Mouse (Mus musculus) CH12.LX (cell line): ENCODE data around the gene Fpgs. TPM values are rescaled to one million over a fixed set of nuclear protein-coding genes. Genes with fewer than 3 reads are reported as not detected.

Experiments
- DNase-seq: peaks from one replicate; pipeline ENCODE4 v3.0.0-alpha.2; 2013; ENCODE audit errors: extremely low read depth
- H3K27ac ChIP-seq: 2 replicates; pipeline ENCODE4 v1.5.1; 2012; ENCODE audit warnings: low read depth, mild to moderate bottlenecking, control low read depth, moderate library complexity; ENCODE audit not compliant: insufficient read depth
- H3K27me3 ChIP-seq: replicated peaks from 2 replicates; pipeline ENCODE3; 2012; ENCODE audit warnings: inconsistent platforms
- H3K36me3 ChIP-seq, 2 experiments: replicated peaks in 1 of 2; 2 replicates each; pipeline versions ENCODE3 to v1.6.1; 2012; ENCODE audit warnings: inconsistent platforms in 1 of 2, low read length in 1 of 2, mild to moderate bottlenecking in 1 of 2, mixed read lengths in 1 of 2, moderate library complexity in 1 of 2; ENCODE audit not compliant: control insufficient read depth in 1 of 2, insufficient read depth in 1 of 2
- H3K4me1 ChIP-seq, 2 experiments: 2 replicates each; pipeline ENCODE4 v1.6.1; 2012; ENCODE audit warnings: inconsistent platforms in 1 of 2, moderate library complexity in 1 of 2; ENCODE audit not compliant: insufficient read depth in 2 of 2, control insufficient read depth in 1 of 2
- H3K4me2 ChIP-seq: 2 replicates; pipeline ENCODE4 v1.6.1; 2012; ENCODE audit warnings: low read depth, mild to moderate bottlenecking, control low read depth; ENCODE audit not compliant: poor library complexity, insufficient read depth, severe bottlenecking
- H3K4me3 ChIP-seq, 3 experiments: fragments of 150-350 bp in 1 of 3; sonication (generic) in 1 of 3; replicated peaks in 1 of 3; 2 replicates each; pipeline versions ENCODE3 to v1.5.1; 2011 to 2012; ENCODE audit warnings: low read depth in 2 of 3, low read length in 2 of 3, mild to moderate bottlenecking in 2 of 3, moderate library complexity in 2 of 3, control low read depth in 1 of 3, improper control_type of control experiment in 1 of 3, inconsistent platforms in 1 of 3, mixed read lengths in 1 of 3; ENCODE audit not compliant: poor library complexity in 1 of 3
- H3K79me2 ChIP-seq: replicated peaks from 2 replicates; pipeline ENCODE4 v1.6.1; 2012; ENCODE audit warnings: mild to moderate bottlenecking, moderate library complexity; ENCODE audit not compliant: control insufficient read depth, poor library complexity, insufficient read depth, severe bottlenecking; ENCODE audit errors: extremely low read depth
- H3K9ac ChIP-seq: 2 replicates; pipeline ENCODE4 v1.6.1; 2012; ENCODE audit warnings: low read depth, mild to moderate bottlenecking, control low read depth, moderate library complexity; ENCODE audit not compliant: insufficient read depth
- H3K9me3 ChIP-seq: replicated peaks from 2 replicates; pipeline ENCODE3; 2012; ENCODE audit warnings: low read length, inconsistent platforms, mixed read lengths
- BHLHE40 ChIP-seq: IDR thresholded peaks from 2 replicates; pipeline ENCODE4 v1.6.1; 2011; ENCODE audit warnings: mild to moderate bottlenecking, low read depth, low read length, improper control_type of control experiment
- CTCF ChIP-seq, 2 experiments: IDR thresholded peaks in 1 of 2; conservative IDR thresholded peaks in 1 of 2; 2 replicates each; pipeline ENCODE4 v1.5.1; 2011 to 2012; ENCODE audit warnings: low read depth in 2 of 2, low read length in 2 of 2, improper control_type of control experiment in 1 of 2, inconsistent platforms in 1 of 2, mild to moderate bottlenecking in 1 of 2, moderate library complexity in 1 of 2
- E2F4 ChIP-seq: IDR thresholded peaks from 2 replicates; pipeline ENCODE4 v1.6.1; 2011; ENCODE audit warnings: low read depth, low read length, improper control_type of control experiment; ENCODE audit not compliant: insufficient replicate concordance
- ELF1 ChIP-seq: IDR thresholded peaks from 2 replicates; pipeline ENCODE4 v1.6.1; 2014; ENCODE audit warnings: low read depth, mild to moderate bottlenecking, inconsistent platforms, low read length, improper control_type of control experiment
- ETS1 ChIP-seq: conservative IDR thresholded peaks from 2 replicates; pipeline ENCODE4 v1.6.1; 2012; ENCODE audit warnings: low read depth, mild to moderate bottlenecking, inconsistent platforms, low read length, improper control_type of control experiment, moderate library complexity
- GABPA ChIP-seq: IDR thresholded peaks from 2 replicates; pipeline ENCODE4 v1.6.1; 2012; ENCODE audit warnings: low read depth, low read length, improper control_type of control experiment, inconsistent platforms; ENCODE audit not compliant: insufficient replicate concordance
- IRF4 ChIP-seq: IDR thresholded peaks from 2 replicates; pipeline ENCODE4 v1.6.1; 2014; ENCODE audit warnings: low read depth, mild to moderate bottlenecking, inconsistent platforms, low read length, improper control_type of control experiment
- JUN ChIP-seq: IDR thresholded peaks from 2 replicates; pipeline ENCODE4 v1.6.1; 2011; ENCODE audit warnings: low read depth, mild to moderate bottlenecking, low read length, improper control_type of control experiment, moderate library complexity; ENCODE audit not compliant: insufficient read depth
- JUND ChIP-seq: conservative IDR thresholded peaks from 2 replicates; pipeline ENCODE4 v1.6.1; 2011; ENCODE audit warnings: low read depth, low read length, improper control_type of control experiment
- MAZ ChIP-seq: IDR thresholded peaks from 2 replicates; pipeline ENCODE4 v1.6.1; 2012; ENCODE audit warnings: low read depth, mild to moderate bottlenecking, inconsistent platforms, low read length, improper control_type of control experiment, moderate library complexity
- MYC ChIP-seq: IDR thresholded peaks from 2 replicates; pipeline ENCODE4 v1.6.1; 2011; ENCODE audit warnings: low read depth, mild to moderate bottlenecking, improper control_type of control experiment, low read length
- NELFE ChIP-seq: IDR thresholded peaks from 2 replicates; pipeline ENCODE4 v1.6.1; 2011; ENCODE audit warnings: low read depth, low read length, improper control_type of control experiment
- NRF1 ChIP-seq: IDR thresholded peaks from 2 replicates; pipeline ENCODE4 v1.6.1; 2014; ENCODE audit warnings: low read depth, mild to moderate bottlenecking, inconsistent platforms, low read length, improper control_type of control experiment, moderate library complexity
- POLR2A ChIP-seq: IDR thresholded peaks from 2 replicates; pipeline ENCODE4 v1.6.1; 2011; ENCODE audit warnings: low read depth, mild to moderate bottlenecking, improper control_type of control experiment, low read length
- RAD21 ChIP-seq: IDR thresholded peaks from 2 replicates; pipeline ENCODE4 v1.6.1; 2011; ENCODE audit warnings: low read depth, mild to moderate bottlenecking, low read length, improper control_type of control experiment, moderate library complexity
- SIN3A ChIP-seq: IDR thresholded peaks from 2 replicates; pipeline ENCODE4 v1.6.1; 2012; ENCODE audit warnings: low read length, improper control_type of control experiment, inconsistent platforms
- TBP ChIP-seq: conservative IDR thresholded peaks from 2 replicates; pipeline ENCODE4 v1.6.1; 2011; ENCODE audit warnings: low read depth, low read length, improper control_type of control experiment
- TCF12 ChIP-seq: IDR thresholded peaks from 2 replicates; pipeline ENCODE4 v1.6.1; 2014; ENCODE audit warnings: low read depth, mild to moderate bottlenecking, inconsistent platforms, low read length, improper control_type of control experiment
- UBTF ChIP-seq: IDR thresholded peaks from 2 replicates; pipeline ENCODE4 v1.6.1; 2012; ENCODE audit warnings: low read depth, mild to moderate bottlenecking, inconsistent platforms, low read length, improper control_type of control experiment, moderate library complexity
- USF1 ChIP-seq: IDR thresholded peaks from 2 replicates; pipeline ENCODE4 v1.6.1; 2014; ENCODE audit warnings: low read depth, mild to moderate bottlenecking, inconsistent platforms, low read length, improper control_type of control experiment
- ZC3H11A ChIP-seq: IDR thresholded peaks from 2 replicates; pipeline ENCODE4 v1.6.1; 2012; ENCODE audit warnings: low read depth, mild to moderate bottlenecking, inconsistent platforms, low read length, improper control_type of control experiment
- ZKSCAN1 ChIP-seq: IDR thresholded peaks from 2 replicates; pipeline ENCODE4 v1.6.1; 2012; ENCODE audit warnings: low read depth, inconsistent platforms, low read length, improper control_type of control experiment, borderline replicate concordance
- dilution Hi-C: fragments of 300-500 bp; cut with MboI; formaldehyde crosslinking; loops from 2 replicates; pipeline ENCODE4 v1.14.3; 2020; ENCODE audit warnings: low sequenced_read_pairs; ENCODE audit not compliant: extremely low pct_unique_long_range_greater_than_20kb, extremely low pct_ligation_motif_present
- in situ Hi-C: fragments of 300-500 bp; cut with MboI; formaldehyde crosslinking; loops from 3 replicates; pipeline ENCODE4 v1.14.3; 2019; ENCODE audit warnings: low sequenced_read_pairs, low pct_ligation_motif_present, low pct_unique_long_range_greater_than_20kb, mixed read lengths
- polyA plus RNA-seq: library from polyadenylated mRNA; unstranded; fragments of >175 nt; gene quantifications from 2 replicates; pipeline ENCODE4 v1.2.1, GENCODE M21; 2012; ENCODE audit warnings: low read depth; ENCODE audit not compliant: insufficient read length
- total RNA-seq, 2 experiments: library from RNA; depleted of rRNA; stranded (reverse); fragments of 300-350 nt in 1 of 2; fragments of >200 nt in 1 of 2; gene quantifications; 2 replicates each; pipeline ENCODE4 v1.2.3; 2012 to 2014

Fpgs gene
- total and polyA plus RNA-seq, 3 experiments: 31.8 to 59.2 (median 41.8) TPM

DNA sequence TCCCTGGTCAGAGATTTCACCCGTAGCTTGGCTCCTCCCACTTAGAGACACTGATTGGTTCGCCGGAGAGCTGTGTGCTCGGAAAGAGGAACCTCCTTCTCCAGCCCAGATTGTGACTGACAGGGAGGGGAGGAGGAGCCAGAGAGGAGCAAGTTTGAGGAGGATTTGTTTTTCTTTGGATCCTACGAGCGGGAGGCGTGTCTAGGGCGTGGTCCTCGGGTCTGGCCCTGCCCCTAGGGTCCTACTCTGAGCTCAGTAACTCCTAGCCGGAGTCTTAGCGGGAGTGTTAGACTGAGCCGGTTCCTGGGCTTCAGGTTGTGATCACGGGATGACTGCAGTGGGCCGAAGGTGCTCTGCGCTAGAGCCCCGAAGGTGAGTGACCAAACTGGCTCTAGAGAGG is 23.5 kb upstream of the Fpgs start:
- TF ChIP-seq ELF1: 0 out of 2 replicates have a peak, but pooled peaks have one; percentile 31
- no peak for TF ChIP-seq CTCF (conservative IDR thresholded peaks at IDR 0.05 in 1 of 2, IDR thresholded peaks at IDR 0.05 in 1 of 2; ENCODE audit: low read depth in 2 of 2, low read length in 2 of 2)
- peak; percentile 33; the same call in 1 of the 2 replicates for TF ChIP-seq POLR2A
- TF ChIP-seq E2F4: no peak
- TF ChIP-seq USF1: no peak
- no peak for TF ChIP-seq TCF12
- TF ChIP-seq ETS1: no peak
- TF ChIP-seq ZC3H11A: no peak
- TF ChIP-seq GABPA: no peak
- no peak for TF ChIP-seq NRF1
- no peak for TF ChIP-seq JUN
- peaks cover 15% of the 10 kb centered on the region for H3K79me2 ChIP-seq
- no peaks in the 10 kb centered on the region for H3K27me3 ChIP-seq
- H3K27ac ChIP-seq: no peak overlapping the region
- H3K4me3 ChIP-seq: peak overlapping the region in 1 of 3 experiments; percentile 10
- H3K4me2 ChIP-seq: peak overlapping the region; percentile 27
- dilution Hi-C loops: no loop called here
- DNase-seq: peak; percentile 98
- peaks cover 18 to 74% of the 10 kb centered on the region in 2 experiments for H3K4me1 ChIP-seq
- H3K36me3 ChIP-seq: peaks cover 31 to 83% of the 10 kb centered on the region in 2 experiments
- peak overlapping the region; percentile 9; the same call in 1 of the 2 replicates for H3K9ac ChIP-seq
- in situ Hi-C loops: no loop called here
- H3K9me3 ChIP-seq: peaks cover 4% of the 10 kb centered on the region

DNA sequence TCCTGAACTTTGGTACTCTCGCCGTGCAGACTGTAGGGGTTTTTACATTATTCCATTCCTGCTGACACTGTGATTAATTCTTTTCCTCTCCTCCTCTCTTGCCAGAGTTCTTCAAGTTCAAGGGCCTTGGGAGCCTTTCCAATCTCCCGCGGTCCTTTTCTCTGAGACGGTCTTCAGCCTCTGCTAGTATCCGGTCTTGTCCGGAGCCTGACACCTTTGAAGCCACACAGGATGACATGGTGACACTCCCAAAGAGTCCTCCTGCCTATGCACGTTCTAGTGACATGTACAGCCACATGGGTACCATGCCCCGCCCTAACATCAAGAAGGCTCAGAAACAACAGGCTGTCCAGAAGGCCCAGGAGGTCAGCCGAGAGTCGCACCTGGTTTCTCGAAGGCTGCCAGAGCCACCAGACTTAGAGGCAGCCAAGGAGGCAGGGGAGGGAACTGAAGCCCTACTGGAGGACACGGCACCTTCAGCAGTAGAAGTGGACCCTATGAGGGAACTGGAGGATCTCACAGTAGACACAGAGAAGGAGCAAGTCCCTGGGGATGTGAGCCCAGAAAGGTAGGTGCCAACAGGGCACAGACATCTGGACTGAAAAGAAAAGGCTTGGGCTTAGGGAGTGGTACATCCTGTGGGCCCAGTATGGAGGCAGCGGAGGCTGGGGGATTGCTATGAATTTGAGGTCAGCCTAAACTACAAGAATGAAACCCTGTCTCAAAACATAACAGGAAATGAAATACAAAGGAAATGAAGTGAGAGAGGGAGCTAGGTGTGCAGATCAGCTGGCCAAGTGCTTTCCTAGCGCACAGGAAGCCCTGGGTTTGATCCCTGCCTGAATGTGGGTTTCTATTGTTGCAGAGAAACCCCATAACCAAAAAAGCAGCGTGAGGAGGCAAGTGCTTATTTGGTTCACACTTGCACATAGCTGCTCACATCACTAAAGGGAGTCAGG is 21.2 kb upstream of the Fpgs start:
- TF ChIP-seq ETS1 (no peak), SIN3A (no peak), NELFE (no peak), UBTF (no peak), ZC3H11A (no peak), RAD21 (no peak), ELF1 (no peak), BHLHE40 (no peak), MAZ (no peak), JUND (no peak), TCF12 (no peak), MYC (no peak), IRF4 (no peak), ZKSCAN1 (no peak), TBP (no peak)
- dilution Hi-C loops: no loop called here
- H3K27me3 ChIP-seq: no peaks in the 10 kb centered on the region

More for the DNA sequence above, 21.2 kb upstream of the Fpgs start:
- no peak overlapping the region for H3K4me3 ChIP-seq
- H3K36me3 ChIP-seq: peaks cover 28 to 63% of the 10 kb centered on the region in 2 experiments
- H3K9me3 ChIP-seq: peaks cover 4% of the 10 kb centered on the region
- no peak for DNase-seq
- peaks cover 27% of the 10 kb centered on the region for H3K79me2 ChIP-seq
- no peak overlapping the region for H3K27ac ChIP-seq
- peaks cover 23 to 64% of the 10 kb centered on the region in 2 experiments for H3K4me1 ChIP-seq
- no peak overlapping the region for H3K4me2 ChIP-seq
- in situ Hi-C loops: no loop called here
- H3K9ac ChIP-seq: no peak overlapping the region
